Mouse (Mus musculus): ENCODE results near the gene Cacnb3. TPM values are rescaled to one million over a fixed set of nuclear protein-coding genes. Genes with fewer than 3 reads are reported as not detected.

The Cacnb3 gene
- total and polyA plus RNA-seq, 2 experiments = 0.28 to 0.75 TPM

DNA sequence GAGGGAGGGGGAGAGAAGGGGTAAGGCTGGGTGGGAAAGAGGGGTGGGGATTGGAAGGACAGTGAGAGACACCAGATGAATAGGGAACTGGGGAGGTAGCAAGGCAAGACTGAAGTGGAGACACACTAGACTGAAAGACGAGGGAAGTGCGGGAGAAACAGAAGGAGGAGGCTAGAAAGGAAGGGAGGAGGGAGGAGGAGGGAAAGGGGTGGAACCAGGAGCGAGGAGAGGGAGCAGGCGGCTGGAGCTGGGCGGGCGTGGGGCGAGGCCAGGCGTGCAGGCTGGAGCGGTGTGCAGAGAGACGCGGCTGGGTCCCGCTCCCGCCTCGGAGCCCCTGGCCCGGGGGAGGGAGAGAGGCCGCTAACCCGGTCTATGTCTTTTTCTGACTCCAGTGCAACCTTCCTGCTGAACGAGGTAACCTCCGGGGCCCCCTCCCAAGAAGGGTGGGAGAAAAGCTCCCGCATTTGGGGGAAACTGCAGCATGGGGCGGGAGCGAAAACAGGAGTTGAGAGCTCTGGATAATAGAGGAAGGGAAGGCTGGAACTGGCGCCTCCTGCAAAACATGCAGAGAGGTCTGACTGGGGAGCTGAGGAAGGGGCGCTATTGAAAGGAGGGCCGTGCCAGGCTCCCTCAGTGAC lies 1.6 kb downstream of the Cacnb3 start:
- no peak overlapping the region; the same call in 1 of the 2 replicates for H3K9ac ChIP-seq (ENCODE audit: low read depth, low read length)
- H3K4me3 ChIP-seq (ENCODE audit: insufficient read depth, low read depth, low read length) = no peak overlapping the region
- DNase-seq (ENCODE audit: extremely low read depth, low read depth, low spot score) = no peak

GRCm38 (mm10) chr15:98632921-98633320 lies 2.3 kb downstream of the Cacnb3 start:
- no peak for DNase-seq (ENCODE audit: extremely low read depth, low read depth, low spot score)
- H3K36me3 ChIP-seq (ENCODE audit: control insufficient read depth, insufficient read depth, low read length) = no peaks in the 10 kb centered on the region
- TF ChIP-seq CTCF (IDR thresholded peaks at IDR 0.05; ENCODE audit: low read depth, low read length) = no peak
- TF ChIP-seq POLR2A (IDR thresholded peaks at IDR 0.05; ENCODE audit: extremely low read depth, insufficient read depth, low read length) = no peak
- no peak overlapping the region for H3K27ac ChIP-seq (replicated peaks; ENCODE audit: insufficient read depth, low read depth, low read length)
- H3K4me1 ChIP-seq (ENCODE audit: control insufficient read depth, insufficient read depth, low read length) = no peaks in the 10 kb centered on the region
- no peaks in the 10 kb centered on the region for H3K79me2 ChIP-seq (ENCODE audit: control insufficient read depth, insufficient read depth, low read length)
- peaks cover 31% of the 10 kb centered on the region for H3K27me3 ChIP-seq (ENCODE audit: control insufficient read depth, insufficient read depth, low read length)
- no peak overlapping the region for H3K4me3 ChIP-seq (ENCODE audit: insufficient read depth, low read depth, low read length)
- whole genome bisulfite sequencing = 9% methylated on average over 4 of the region's 4 CpGs
- no peak overlapping the region for H3K9ac ChIP-seq (ENCODE audit: low read depth, low read length)

More for the DNA sequence above, 1.6 kb downstream of the Cacnb3 start:
- H3K27ac ChIP-seq (replicated peaks; ENCODE audit: insufficient read depth, low read depth, low read length) = no peak overlapping the region
- no peaks in the 10 kb centered on the region for H3K4me1 ChIP-seq (ENCODE audit: control insufficient read depth, insufficient read depth, low read length)
- H3K79me2 ChIP-seq (ENCODE audit: control insufficient read depth, insufficient read depth, low read length) = no peaks in the 10 kb centered on the region
- peaks cover 31% of the 10 kb centered on the region for H3K27me3 ChIP-seq (ENCODE audit: control insufficient read depth, insufficient read depth, low read length)
- H3K36me3 ChIP-seq (ENCODE audit: control insufficient read depth, insufficient read depth, low read length) = no peaks in the 10 kb centered on the region
- no peak for TF ChIP-seq CTCF (IDR thresholded peaks at IDR 0.05; ENCODE audit: low read depth, low read length)
- TF ChIP-seq POLR2A (IDR thresholded peaks at IDR 0.05; ENCODE audit: extremely low read depth, insufficient read depth, low read length) = no peak
- 3% methylated on average over 25 of the region's 25 CpGs for whole genome bisulfite sequencing

DNA sequence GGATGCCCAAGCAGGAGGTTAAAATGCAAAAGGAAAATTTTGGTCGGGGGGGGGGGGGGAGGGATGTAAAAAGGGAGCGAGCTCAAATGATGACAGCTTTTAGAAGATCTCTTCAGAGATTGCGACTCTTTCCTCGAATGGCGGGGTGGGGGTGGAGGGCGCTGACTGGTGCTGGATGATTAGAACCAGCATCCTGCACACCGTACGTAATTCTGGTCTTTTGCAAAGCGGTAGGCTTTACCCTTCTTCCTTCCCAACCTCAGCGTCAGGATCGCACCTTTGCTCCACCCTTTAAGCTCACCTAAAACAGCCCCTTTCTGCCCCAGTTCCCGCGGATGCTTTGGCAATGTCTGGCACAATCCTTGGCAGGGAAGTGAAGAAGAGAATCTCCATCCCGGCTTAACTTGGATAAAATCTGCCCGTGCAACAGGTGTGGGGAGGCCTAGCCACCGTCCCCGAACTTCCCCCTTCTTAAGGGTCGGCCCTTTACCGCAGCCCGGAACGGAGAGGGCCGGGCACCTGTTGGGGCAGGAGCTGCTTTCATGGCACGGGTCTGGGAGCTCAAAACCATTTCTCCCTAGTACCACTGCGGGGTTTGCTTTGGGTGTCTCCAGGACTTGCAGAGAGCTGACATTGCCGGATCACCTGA lies 3.3 kb downstream of the Cacnb3 start:
- H3K4me1 ChIP-seq (ENCODE audit: control insufficient read depth, insufficient read depth, low read length) = no peaks in the 10 kb centered on the region
- H3K4me3 ChIP-seq (ENCODE audit: insufficient read depth, low read depth, low read length) = peak overlapping the region; percentile 55
- no peak for DNase-seq (ENCODE audit: extremely low read depth, low read depth, low spot score)
- no peaks in the 10 kb centered on the region for H3K36me3 ChIP-seq (ENCODE audit: control insufficient read depth, insufficient read depth, low read length)
- H3K79me2 ChIP-seq (ENCODE audit: control insufficient read depth, insufficient read depth, low read length) = no peaks in the 10 kb centered on the region
- H3K27me3 ChIP-seq (ENCODE audit: control insufficient read depth, insufficient read depth, low read length) = peaks cover 24% of the 10 kb centered on the region
- WGBS = 3% methylated on average over 25 of the region's 25 CpGs
- no peak overlapping the region for H3K27ac ChIP-seq (replicated peaks; ENCODE audit: insufficient read depth, low read depth, low read length)
- TF ChIP-seq CTCF (IDR thresholded peaks at IDR 0.05; ENCODE audit: low read depth, low read length) (no peak), POLR2A (IDR thresholded peaks at IDR 0.05; ENCODE audit: extremely low read depth, insufficient read depth, low read length) (no peak)
- no peak overlapping the region for H3K9ac ChIP-seq (ENCODE audit: low read depth, low read length)

DNA sequence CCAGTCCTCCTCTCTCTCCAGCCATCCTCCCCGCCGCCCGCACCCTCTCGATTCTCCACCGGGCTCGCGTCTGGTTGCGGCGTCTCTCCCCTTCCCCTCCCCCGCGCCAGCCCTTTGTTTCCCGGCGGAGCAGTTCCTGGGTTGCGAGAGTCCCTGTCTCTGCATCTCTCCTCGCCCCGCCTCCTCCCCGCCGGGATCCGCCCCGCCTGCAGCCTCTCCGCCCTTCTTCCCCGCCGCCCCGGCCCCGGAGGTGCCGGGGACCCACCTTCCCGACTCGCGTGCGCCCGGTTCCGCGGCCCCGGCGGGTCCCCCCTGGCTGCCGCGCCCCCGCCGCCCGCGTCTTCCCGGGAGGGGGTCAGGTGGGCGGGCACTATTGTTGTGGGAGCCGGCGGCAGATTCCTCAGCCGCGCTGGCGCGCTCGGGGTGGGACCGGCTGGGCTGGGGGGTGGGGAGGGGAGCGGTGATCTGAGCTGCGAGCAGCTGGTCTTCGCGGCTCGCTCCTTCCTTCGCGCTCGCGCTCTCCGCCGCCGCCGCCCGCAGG lies 4.0 kb downstream of the Cacnb3 start:
- H3K9ac ChIP-seq (ENCODE audit: low read depth, low read length) = peak overlapping the region; percentile 21; the same call in 1 of the 2 replicates
- DNase-seq (ENCODE audit: extremely low read depth, low read depth, low spot score) = no peak

DNA sequence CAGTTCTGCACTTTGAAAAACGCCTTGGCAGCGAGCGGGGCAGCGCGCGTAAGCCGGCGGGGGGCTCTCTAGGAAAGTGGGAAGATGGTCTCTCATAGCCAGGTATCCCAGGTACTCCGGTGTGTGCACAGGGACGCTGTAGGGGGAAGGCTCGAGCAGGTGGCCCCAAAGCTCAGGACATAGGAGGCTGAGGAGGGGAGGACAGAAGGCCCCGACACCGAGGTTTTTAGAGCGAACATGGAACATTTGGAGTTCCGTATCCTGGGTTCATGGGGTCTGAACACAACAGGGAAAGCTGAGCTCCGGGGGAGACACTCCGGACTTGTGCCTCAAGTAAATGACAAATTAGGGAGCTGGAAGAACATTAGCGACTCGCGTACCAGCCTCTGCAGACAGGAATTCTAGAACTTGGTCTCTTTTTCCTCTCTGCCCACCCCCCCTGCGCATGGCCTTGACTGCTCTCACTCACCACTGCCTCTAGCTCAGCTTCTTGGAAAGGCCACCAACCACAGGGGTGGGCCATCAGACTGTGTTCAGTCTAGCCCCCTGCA lies 4.7 kb downstream of the Cacnb3 start:
- TF ChIP-seq POLR2A (IDR thresholded peaks at IDR 0.05; ENCODE audit: extremely low read depth, insufficient read depth, low read length) (no peak), CTCF (IDR thresholded peaks at IDR 0.05; ENCODE audit: low read depth, low read length) (no peak)
- Histone ChIP-seq H3K4me1 (ENCODE audit: control insufficient read depth, insufficient read depth, low read length) (no peaks in the 10 kb centered on the region), H3K4me3 (ENCODE audit: insufficient read depth, low read depth, low read length) (peak overlapping the region; percentile 9; the same call in 1 of the 2 replicates), H3K27ac (replicated peaks; ENCODE audit: insufficient read depth, low read depth, low read length) (no peak overlapping the region), H3K9ac (ENCODE audit: low read depth, low read length) (no peak overlapping the region), H3K79me2 (ENCODE audit: control insufficient read depth, insufficient read depth, low read length) (no peaks in the 10 kb centered on the region), H3K36me3 (ENCODE audit: control insufficient read depth, insufficient read depth, low read length) (no peaks in the 10 kb centered on the region), H3K27me3 (ENCODE audit: control insufficient read depth, insufficient read depth, low read length) (peaks cover 22% of the 10 kb centered on the region)
- no peak for DNase-seq (ENCODE audit: extremely low read depth, low read depth, low spot score)
- 14% methylated on average over 21 of the region's 21 CpGs for WGBS

More for the DNA sequence above, 4.0 kb downstream of the Cacnb3 start:
- Histone ChIP-seq H3K27ac (replicated peaks; ENCODE audit: insufficient read depth, low read depth, low read length) (no peak overlapping the region), H3K79me2 (ENCODE audit: control insufficient read depth, insufficient read depth, low read length) (no peaks in the 10 kb centered on the region), H3K4me3 (ENCODE audit: insufficient read depth, low read depth, low read length) (peak overlapping the region; percentile 55), H3K4me1 (ENCODE audit: control insufficient read depth, insufficient read depth, low read length) (no peaks in the 10 kb centered on the region), H3K36me3 (ENCODE audit: control insufficient read depth, insufficient read depth, low read length) (no peaks in the 10 kb centered on the region), H3K27me3 (ENCODE audit: control insufficient read depth, insufficient read depth, low read length) (peaks cover 22% of the 10 kb centered on the region)
- no peak for TF ChIP-seq CTCF (IDR thresholded peaks at IDR 0.05; ENCODE audit: low read depth, low read length)
- TF ChIP-seq POLR2A (IDR thresholded peaks at IDR 0.05; ENCODE audit: extremely low read depth, insufficient read depth, low read length) = no peak
- WGBS = 2% methylated on average over 58 of the region's 65 CpGs

Measured in liver, adult 2 months (tissue).